Mouse (Mus musculus): ENCODE measurements at regions not wholly inside any gene's neighbourhood (a gene's known extent, or its start where the extent isn't known, plus 50 kb on each side); places are given as distances from the start of the nearest gene placed in this dataset.

GRCm38 (mm10) chr2:160537319-160537719, 108.4 kb upstream of the Top1 start:
- TF ChIP-seq CTCF (conservative IDR thresholded peaks at IDR 0.05 in 1 of 2, IDR thresholded peaks at IDR 0.05 in 1 of 2; ENCODE audit: low read depth in 2 of 2, low read length in 2 of 2): no peak
- no peak for TF ChIP-seq POLR2A (IDR thresholded peaks at IDR 0.05; ENCODE audit: low read depth, low read length)
- TF ChIP-seq RCOR1 (conservative IDR thresholded peaks at IDR 0.05; ENCODE audit: low read depth, low read length): no peak
- TF ChIP-seq JUN (IDR thresholded peaks at IDR 0.05; ENCODE audit: insufficient read depth, low read depth, low read length): no peak
- TF ChIP-seq MAX (IDR thresholded peaks at IDR 0.05; ENCODE audit: low read length): no peak
- no peak for TF ChIP-seq TCF12 (IDR thresholded peaks at IDR 0.05; ENCODE audit: low read depth, low read length)
- TF ChIP-seq SIN3A (IDR thresholded peaks at IDR 0.05; ENCODE audit: low read length): no peak
- TF ChIP-seq EP300 (IDR thresholded peaks at IDR 0.05; ENCODE audit: low read length): no peak
- TF ChIP-seq NELFE (IDR thresholded peaks at IDR 0.05; ENCODE audit: low read depth, low read length): no peak
- TF ChIP-seq ZC3H11A (IDR thresholded peaks at IDR 0.05; ENCODE audit: low read depth, low read length): no peak
- no peak for TF ChIP-seq GABPA (IDR thresholded peaks at IDR 0.05; ENCODE audit: insufficient replicate concordance, low read depth, low read length)
- no peak for TF ChIP-seq SMC3 (IDR thresholded peaks at IDR 0.05; ENCODE audit: low read depth, low read length)
- TF ChIP-seq MEF2A (IDR thresholded peaks at IDR 0.05; ENCODE audit: borderline replicate concordance, low read depth, low read length): no peak

Data from CH12.LX (cell line).